Mouse (Mus musculus): Measurements from ENCODE around the gene Ppp1r11. TPM values are rescaled to one million over a fixed set of nuclear protein-coding genes. Genes with fewer than 3 reads are reported as not detected.
"Not testable (repeated sequence)": the region's sequence is repeated elsewhere in the genome, so short reads cannot be mapped to it uniquely, and the experiment has no call there.

The Ppp1r11 gene
- polyA plus RNA-seq (2015; fragmentation: Nextera tagmentation; extraction: Ambion mirVana), result 73.1 and 81.3 TPM in 2 replicates

DNA sequence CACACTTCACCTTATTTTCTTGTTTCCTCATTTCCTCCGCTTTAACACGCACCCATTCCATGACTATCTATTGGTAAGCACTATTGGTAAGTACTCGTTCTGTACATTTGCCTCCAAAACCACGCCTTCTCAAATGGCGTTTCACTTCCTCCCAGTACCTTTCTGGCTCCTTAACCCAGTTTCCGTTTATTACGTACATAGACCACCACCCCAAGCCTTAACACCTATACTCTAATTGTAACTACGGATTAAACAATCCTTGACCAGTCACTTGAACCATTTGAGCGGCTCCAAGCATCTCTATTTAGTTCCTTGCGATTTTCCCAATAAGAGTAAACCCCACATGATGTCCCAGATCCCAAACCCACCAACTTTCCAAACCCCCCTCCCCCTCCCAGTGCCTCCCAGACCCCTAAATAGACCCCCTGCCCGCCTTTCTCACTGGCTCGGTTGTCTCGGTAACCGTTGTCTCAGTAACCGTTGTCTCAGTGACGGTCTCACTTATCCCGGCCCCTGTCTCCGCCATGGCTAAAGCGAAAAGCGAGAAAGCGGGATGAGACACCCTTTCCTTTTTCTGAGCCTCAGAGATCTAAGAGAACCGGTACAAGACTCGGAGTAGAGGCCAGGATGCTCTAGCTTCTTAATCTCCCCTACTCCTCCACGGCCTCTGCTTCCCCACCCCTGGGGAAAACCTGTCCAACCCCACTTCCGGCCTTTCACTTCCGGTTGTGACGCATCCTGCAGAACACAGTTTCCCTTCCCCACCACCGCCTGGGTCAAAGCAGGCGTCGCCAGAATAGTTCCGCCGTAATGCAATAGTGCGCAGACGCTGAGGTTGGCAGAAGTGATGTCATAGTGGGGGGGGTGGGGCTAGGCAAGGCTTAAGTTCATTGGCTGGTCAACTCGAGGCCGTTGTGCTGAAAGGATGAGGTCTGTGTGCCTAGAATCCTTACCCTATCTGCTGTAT is at the start of gene Ppp1r11:
Gene Ppp1r11, minus strand, starts transcription at position 761 of the 967 bp plus-strand sequence.
- peaks cover 10% of the 10 kb centered on the region for H3K27me3 ChIP-seq
- peak; percentile 96 for ATAC-seq (replicated peaks; ENCODE audit: insufficient number of reproducible peaks, insufficient read depth, low FRiP score, low read depth)
- H3K27ac ChIP-seq, result peak within 1 kb of the TSS; percentile 75
- no peaks in the 10 kb centered on the region for H3K9me3 ChIP-seq (replicated peaks)
- H3K9ac ChIP-seq, result peak within 1 kb of the TSS; percentile 73
- H3K4me1 ChIP-seq (replicated peaks), result peaks cover 23% of the 10 kb centered on the region
- peak within 1 kb of the TSS; percentile 68 for H3K4me2 ChIP-seq
- peak within 1 kb of the TSS; percentile 87 for H3K4me3 ChIP-seq
- WGBS, result 2% methylated on average over 36 of the region's 36 CpGs
- peaks cover 23% of the 10 kb centered on the region for H3K36me3 ChIP-seq

DNA sequence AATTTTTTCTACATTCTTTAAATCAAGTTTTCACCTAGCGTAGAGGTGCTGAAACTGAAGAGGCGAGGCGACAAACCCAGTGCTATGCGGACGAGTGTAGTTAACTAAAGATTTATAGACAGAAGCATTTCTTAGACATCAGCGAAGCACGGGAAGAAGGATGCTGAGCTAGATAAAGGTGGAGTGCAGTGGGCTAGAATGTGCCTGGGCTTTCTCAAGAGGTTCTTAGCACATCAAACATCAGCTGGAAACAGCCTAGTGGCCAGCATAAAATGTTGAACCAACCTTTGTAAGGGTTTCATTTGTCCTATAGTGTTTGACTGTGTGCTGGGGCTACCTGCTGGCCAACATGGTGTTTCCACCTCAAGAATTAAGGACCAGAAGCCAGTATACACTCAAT is 49.3 kb upstream of the Ppp1r11 start, which contains the start of gene Zfp57:
Gene Zfp57, plus strand, starts transcription at position 301 of the 400 bp plus-strand sequence.
- peak within 1 kb of the TSS; percentile 95 for H3K4me2 ChIP-seq
- H3K4me1 ChIP-seq (replicated peaks), result 0 out of 2 replicates have a peak, but pooled peaks cover 5% of the 10 kb centered on the region
- H3K36me3 ChIP-seq, result no peaks in the 10 kb centered on the region
- H3K4me3 ChIP-seq, result peak within 1 kb of the TSS; percentile 71
- H3K9ac ChIP-seq, result no peak within 1 kb of the TSS
- H3K9me3 ChIP-seq (replicated peaks), result no peaks in the 10 kb centered on the region
- WGBS, result 86% methylated on average over 7 of the region's 7 CpGs
- H3K27me3 ChIP-seq, result no peaks in the 10 kb centered on the region
- no peak for ATAC-seq (replicated peaks; ENCODE audit: insufficient number of reproducible peaks, insufficient read depth, low FRiP score, low read depth)
- H3K27ac ChIP-seq, result no peak within 1 kb of the TSS

DNA sequence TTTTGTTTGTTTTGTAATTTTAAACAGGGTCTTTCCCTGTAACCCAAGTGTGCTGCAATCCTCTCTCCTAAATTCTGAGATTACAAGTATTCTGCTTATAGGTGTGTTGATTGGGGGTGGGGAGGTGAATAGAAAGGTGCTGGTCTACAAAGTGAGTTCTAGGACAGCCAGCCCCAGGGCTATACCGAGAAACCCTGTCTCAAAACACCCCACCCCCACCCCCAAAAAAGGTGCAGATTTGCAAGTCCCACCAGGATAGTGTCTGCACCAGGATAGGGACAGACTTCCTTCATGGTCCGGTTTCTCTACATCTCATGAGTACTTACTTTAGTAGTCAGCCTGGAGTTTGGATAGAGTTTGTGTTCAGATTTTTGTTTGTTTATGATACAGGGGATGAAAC is 46.9 kb upstream of the Ppp1r11 start:
- no peak overlapping the region for H3K4me2 ChIP-seq
- no peaks in the 10 kb centered on the region for H3K36me3 ChIP-seq
- H3K9me3 ChIP-seq (replicated peaks), result no peaks in the 10 kb centered on the region
- no peak overlapping the region for H3K4me3 ChIP-seq
- no peak for ATAC-seq (replicated peaks; ENCODE audit: insufficient number of reproducible peaks, insufficient read depth, low FRiP score, low read depth)
- WGBS, result 61% methylated on average over 2 of the region's 2 CpGs
- H3K27ac ChIP-seq, result no peak overlapping the region
- 0 out of 2 replicates have a peak, but pooled peaks cover 5% of the 10 kb centered on the region for H3K4me1 ChIP-seq (replicated peaks)
- no peak overlapping the region for H3K9ac ChIP-seq
- H3K27me3 ChIP-seq, result no peaks in the 10 kb centered on the region

DNA sequence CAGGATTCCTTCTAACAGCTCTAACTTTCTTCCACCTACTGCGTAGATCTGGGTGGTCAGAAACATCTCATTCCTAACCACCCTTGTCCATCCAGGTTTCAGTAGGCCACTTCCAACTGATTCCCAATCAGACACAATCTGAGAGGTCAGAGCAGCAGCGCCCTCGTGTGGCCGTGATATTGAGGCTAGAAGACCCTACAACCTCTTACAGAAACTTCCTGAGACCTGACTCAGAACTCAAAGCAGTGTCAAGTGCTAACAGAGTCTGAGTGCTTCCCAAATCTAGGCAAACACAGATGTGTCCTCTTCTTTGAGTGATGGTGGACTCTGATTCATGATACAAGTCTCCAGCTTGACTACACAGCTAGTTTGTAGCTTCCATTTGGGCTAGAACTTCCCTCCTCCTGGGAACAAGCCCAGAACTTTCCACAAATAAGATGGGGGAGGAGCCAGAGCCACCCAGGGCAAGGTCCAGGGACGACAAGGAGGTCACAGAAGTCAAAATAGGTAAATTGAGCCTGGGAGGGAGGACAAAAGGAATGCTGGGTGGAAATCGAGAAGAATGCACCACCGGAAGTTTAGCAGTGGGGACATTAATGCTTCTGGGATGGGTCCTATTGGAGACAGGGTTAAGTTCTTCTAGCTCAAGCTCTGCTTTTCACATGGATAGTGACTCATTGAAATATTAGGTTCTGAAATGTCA is 45.6 kb upstream of the Ppp1r11 start:
- no peak for ATAC-seq (replicated peaks; ENCODE audit: insufficient number of reproducible peaks, insufficient read depth, low FRiP score, low read depth)
- no peak overlapping the region for H3K4me3 ChIP-seq
- no peak overlapping the region for H3K4me2 ChIP-seq
- H3K4me1 ChIP-seq (replicated peaks), result no peaks in the 10 kb centered on the region
- H3K36me3 ChIP-seq, result no peaks in the 10 kb centered on the region
- no peak overlapping the region for H3K27ac ChIP-seq
- 23% methylated on average over 7 of the region's 7 CpGs for WGBS
- no peak overlapping the region for H3K9ac ChIP-seq
- H3K27me3 ChIP-seq, result no peaks in the 10 kb centered on the region
- no peaks in the 10 kb centered on the region for H3K9me3 ChIP-seq (replicated peaks)

DNA sequence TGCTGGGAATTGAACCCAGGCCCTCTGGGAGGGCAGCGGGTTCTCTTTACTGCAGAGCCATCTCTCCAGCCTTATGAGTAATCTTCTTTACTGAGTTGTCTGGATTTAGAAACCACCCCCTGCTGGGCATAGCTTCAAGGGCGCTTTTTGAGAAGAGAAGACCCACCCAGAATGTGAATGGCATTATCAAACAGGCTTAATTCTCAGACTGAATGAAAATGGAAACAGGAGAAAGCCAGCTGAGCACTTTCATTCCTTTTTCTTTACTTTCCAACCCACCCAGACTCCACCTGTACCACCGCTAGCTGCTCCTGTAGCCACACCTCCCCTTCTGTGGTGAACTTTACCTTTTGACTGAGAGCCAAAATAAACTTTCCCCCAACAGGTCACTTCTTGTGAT is 43.9 kb upstream of the Ppp1r11 start:
- 59% methylated on average over 3 of the region's 3 CpGs for WGBS
- Histone ChIP-seq H3K4me2 (no peak overlapping the region), H3K27me3 (no peaks in the 10 kb centered on the region)

DNA sequence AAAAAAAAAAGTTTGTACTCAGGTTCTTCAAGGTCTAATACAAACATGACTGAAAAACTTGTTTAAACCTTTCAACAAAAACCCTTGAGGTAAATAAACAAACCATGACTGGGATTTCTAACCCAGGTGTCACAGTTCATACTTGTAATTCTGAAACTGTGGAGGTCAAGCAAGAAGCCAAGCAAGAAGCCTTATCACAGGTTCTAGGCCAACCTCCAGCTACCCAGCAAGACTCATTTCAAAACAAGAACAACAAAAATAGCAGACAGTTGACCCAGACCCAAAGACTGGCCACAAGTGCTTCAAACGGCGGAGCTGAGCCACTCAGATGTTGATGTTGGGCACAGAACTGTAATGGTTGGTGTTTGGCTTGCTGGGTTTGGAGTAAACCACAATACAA is 43.0 kb upstream of the Ppp1r11 start:
- 74% methylated on average over 2 of the region's 2 CpGs for WGBS
- no peaks in the 10 kb centered on the region for H3K9me3 ChIP-seq (replicated peaks)

More for the DNA sequence above, 43.9 kb upstream of the Ppp1r11 start:
- Histone ChIP-seq H3K4me1 (replicated peaks) (no peaks in the 10 kb centered on the region), H3K9me3 (replicated peaks) (no peaks in the 10 kb centered on the region), H3K27ac (no peak overlapping the region), H3K36me3 (no peaks in the 10 kb centered on the region), H3K4me3 (no peak overlapping the region), H3K9ac (no peak overlapping the region)
- ATAC-seq (replicated peaks; ENCODE audit: insufficient number of reproducible peaks, insufficient read depth, low FRiP score, low read depth), result no peak

DNA sequence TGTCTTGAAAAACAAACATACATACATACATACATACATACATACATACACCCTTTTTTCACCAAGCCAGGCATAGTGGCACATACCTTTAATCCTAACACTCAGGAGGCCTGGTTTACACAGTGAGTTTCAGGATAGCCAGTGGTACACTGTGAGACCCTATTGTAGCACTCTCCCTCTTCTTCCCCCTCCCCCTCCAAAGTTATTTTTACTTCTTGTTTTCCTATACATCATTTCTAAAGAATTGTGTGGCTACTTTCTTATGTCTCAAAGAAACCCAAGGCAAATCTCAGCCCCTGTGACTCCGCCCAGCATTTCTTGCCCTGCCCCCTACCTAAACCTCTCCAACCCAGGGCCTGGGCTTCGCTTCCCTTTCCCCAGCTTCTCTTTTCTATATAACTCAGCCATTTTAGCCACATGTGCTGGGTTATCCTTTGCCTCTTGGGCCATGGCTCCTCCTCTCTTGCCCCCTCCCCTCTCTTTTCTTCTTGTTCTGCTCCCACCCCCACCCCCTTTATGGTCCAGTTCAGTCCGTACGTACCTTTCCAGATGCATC is 42.3 kb upstream of the Ppp1r11 start:
- no peaks in the 10 kb centered on the region for H3K9me3 ChIP-seq (replicated peaks)
- no peak for ATAC-seq (replicated peaks; ENCODE audit: insufficient number of reproducible peaks, insufficient read depth, low FRiP score, low read depth)
- H3K27ac ChIP-seq, result no peak overlapping the region
- 88% methylated on average over 4 of the region's 4 CpGs for WGBS
- peaks cover 7% of the 10 kb centered on the region; the same call in 1 of the 2 replicates for H3K27me3 ChIP-seq
- 0 out of 2 replicates have a peak, but pooled peaks cover 2% of the 10 kb centered on the region for H3K4me1 ChIP-seq (replicated peaks)
- H3K36me3 ChIP-seq, result no peaks in the 10 kb centered on the region
- no peak overlapping the region for H3K4me3 ChIP-seq
- no peak overlapping the region for H3K4me2 ChIP-seq
- no peak overlapping the region for H3K9ac ChIP-seq

More for the DNA sequence above, 43.0 kb upstream of the Ppp1r11 start:
- no peak overlapping the region for H3K9ac ChIP-seq
- no peak overlapping the region for H3K4me2 ChIP-seq
- H3K4me1 ChIP-seq (replicated peaks), result no peaks in the 10 kb centered on the region
- H3K27ac ChIP-seq, result no peak overlapping the region
- H3K36me3 ChIP-seq, result no peaks in the 10 kb centered on the region
- ATAC-seq (replicated peaks; ENCODE audit: insufficient number of reproducible peaks, insufficient read depth, low FRiP score, low read depth), result no peak
- 0 out of 2 replicates have a peak, but pooled peaks cover under 1% of the 10 kb centered on the region for H3K27me3 ChIP-seq
- H3K4me3 ChIP-seq, result no peak overlapping the region

DNA sequence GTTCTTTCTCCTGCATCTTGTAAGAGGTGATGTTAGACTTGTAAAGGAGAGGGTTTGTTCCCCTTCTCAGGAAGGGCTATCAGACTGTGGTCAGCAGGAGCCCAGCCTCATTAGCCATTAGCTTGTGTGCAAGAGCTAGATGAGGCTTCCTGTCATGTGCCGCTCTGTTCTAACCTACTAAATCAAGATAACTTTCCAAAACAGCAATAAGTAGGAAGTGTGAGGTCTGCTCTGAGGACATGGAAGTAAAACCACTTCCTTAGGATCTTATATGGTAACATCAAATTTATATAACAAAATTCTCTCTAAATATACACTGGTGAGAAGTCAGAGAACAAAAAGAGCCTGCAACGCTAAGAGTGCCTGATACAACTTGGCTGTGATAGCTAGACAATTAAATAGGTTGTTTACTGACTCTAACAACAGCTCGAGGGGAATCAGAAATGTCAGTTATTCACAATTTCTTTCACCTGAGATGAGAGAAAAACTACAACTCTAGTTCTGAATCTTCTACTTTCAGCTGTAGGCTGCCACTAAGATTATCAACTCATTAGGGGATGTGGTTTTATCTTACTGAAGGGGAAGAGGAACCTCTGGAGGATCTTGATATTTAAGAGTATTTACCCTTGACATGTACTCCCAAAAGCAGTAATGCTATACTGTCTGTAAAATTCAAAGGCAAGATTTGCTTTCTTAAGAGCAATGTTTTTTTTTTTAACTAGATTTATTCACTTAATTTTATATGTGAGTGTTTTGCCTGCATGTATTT is 41.0 kb upstream of the Ppp1r11 start:
- no peak overlapping the region for H3K27ac ChIP-seq
- peaks cover 19% of the 10 kb centered on the region for H3K27me3 ChIP-seq
- H3K9me3 ChIP-seq (replicated peaks), result no peaks in the 10 kb centered on the region
- H3K4me2 ChIP-seq, result no peak overlapping the region
- peaks cover 8% of the 10 kb centered on the region; the same call in 1 of the 2 replicates for H3K4me1 ChIP-seq (replicated peaks)
- H3K9ac ChIP-seq, result no peak overlapping the region
- no peaks in the 10 kb centered on the region for H3K36me3 ChIP-seq
- WGBS, result 53% methylated on average over 3 of the region's 3 CpGs
- H3K4me3 ChIP-seq, result no peak overlapping the region
- ATAC-seq (replicated peaks; ENCODE audit: insufficient number of reproducible peaks, insufficient read depth, low FRiP score, low read depth), result no peak

DNA sequence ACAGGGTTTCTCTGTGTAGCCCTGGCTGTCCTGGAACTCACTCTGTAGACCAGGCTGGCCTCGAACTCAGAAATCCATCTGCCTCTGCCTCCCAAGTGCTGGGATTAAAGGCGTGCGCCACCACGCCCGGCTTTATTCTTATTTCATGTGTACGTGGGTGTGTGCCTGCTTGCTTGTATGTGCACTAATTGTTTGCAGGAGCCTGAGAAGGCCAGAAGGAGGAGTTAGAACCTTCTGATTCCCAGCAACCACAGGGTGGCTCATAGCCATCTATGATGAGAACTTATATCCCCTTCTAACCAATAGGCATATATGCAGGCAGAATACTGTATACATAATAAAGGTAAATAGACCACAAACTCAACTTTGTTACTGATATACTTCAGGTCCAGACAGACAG is 39.1 kb upstream of the Ppp1r11 start:
- not testable (repeated sequence) for H3K36me3 ChIP-seq; H3K27ac ChIP-seq; H3K9me3 ChIP-seq (replicated peaks); H3K9ac ChIP-seq; H3K4me2 ChIP-seq; H3K4me3 ChIP-seq; H3K4me1 ChIP-seq (replicated peaks); ATAC-seq (replicated peaks; ENCODE audit: insufficient number of reproducible peaks, insufficient read depth, low FRiP score, low read depth)
- peaks cover 23% of the 10 kb centered on the region for H3K27me3 ChIP-seq
- 95% methylated on average over 6 of the region's 6 CpGs for WGBS

DNA sequence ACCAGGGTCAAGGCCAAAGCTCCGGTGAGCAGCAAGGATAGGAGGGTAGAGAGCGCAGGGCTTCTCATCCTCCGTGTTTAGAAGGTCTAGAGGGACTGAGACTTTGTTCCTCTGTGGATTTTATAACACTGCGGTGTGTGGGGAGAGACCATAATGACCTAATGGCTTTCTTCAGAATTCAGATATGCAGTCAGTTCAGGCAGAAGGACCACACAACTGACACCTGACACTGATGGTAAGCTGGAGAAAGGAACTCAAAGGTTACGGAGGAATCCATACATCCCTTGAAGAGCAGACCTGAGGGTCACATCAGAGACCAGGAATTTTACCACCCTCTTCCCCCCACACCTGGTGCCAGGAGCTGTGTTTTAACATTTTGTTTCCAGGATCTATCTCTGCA is 37.9 kb upstream of the Ppp1r11 start, which contains the start of gene H2-M5:
Gene H2-M5, minus strand, starts transcription at position 101 of the 400 bp plus-strand sequence.
- no peak for ATAC-seq (replicated peaks; ENCODE audit: insufficient number of reproducible peaks, insufficient read depth, low FRiP score, low read depth)
- H3K27ac ChIP-seq, result no peak within 1 kb of the TSS
- H3K36me3 ChIP-seq, result no peaks in the 10 kb centered on the region
- H3K27me3 ChIP-seq, result peaks cover 23% of the 10 kb centered on the region
- no peaks in the 10 kb centered on the region for H3K9me3 ChIP-seq (replicated peaks)
- H3K4me3 ChIP-seq, result peak within 1 kb of the TSS; percentile 28
- WGBS, result 26% methylated on average over 5 of the region's 5 CpGs
- H3K9ac ChIP-seq, result no peak within 1 kb of the TSS
- peaks cover 8% of the 10 kb centered on the region; the same call in 1 of the 2 replicates for H3K4me1 ChIP-seq (replicated peaks)
- peak within 1 kb of the TSS; percentile 58 for H3K4me2 ChIP-seq

Measured in heart, embryonic 15.5 days (tissue).